Mouse (Mus musculus) thymus, adult 2 months (tissue): ENCODE results near the gene Vav3. TPM values are rescaled to one million over a fixed set of nuclear protein-coding genes. Genes with fewer than 3 reads are reported as not detected.
"Not testable (repeated sequence)": the region's sequence is repeated elsewhere in the genome, so short reads cannot be mapped to it uniquely, and the experiment has no call there.

Experiments used
- DNase-seq: peaks from one replicate; pipeline ENCODE4 v3.0.0; 2021
- H3K27ac ChIP-seq: fragments of 200-500 bp; 2 replicates; pipeline ENCODE4 v1.5.1; 2012; ENCODE audit warnings: low read length, control low read depth; ENCODE audit not compliant: control insufficient read depth, insufficient read depth
- H3K27me3 ChIP-seq: fragments of 200-500 bp; 2 replicates; pipeline ENCODE4 v1.6.1; 2012; ENCODE audit warnings: mild to moderate bottlenecking, low read length, moderate library complexity, mixed read lengths; ENCODE audit not compliant: control insufficient read depth, insufficient read depth
- H3K36me3 ChIP-seq: fragments of 200-500 bp; 2 replicates; pipeline ENCODE4 v1.6.1; 2012; ENCODE audit warnings: mild to moderate bottlenecking, low read length, moderate library complexity; ENCODE audit not compliant: control insufficient read depth, insufficient read depth
- H3K4me1 ChIP-seq: fragments of 200-500 bp; replicated peaks from 2 replicates; pipeline ENCODE4 v1.6.1; 2012; ENCODE audit warnings: low read length; ENCODE audit not compliant: control insufficient read depth, insufficient read depth
- H3K4me3 ChIP-seq: fragments of 200-500 bp; 2 replicates; pipeline ENCODE4 v1.5.1; 2012; ENCODE audit warnings: mild to moderate bottlenecking, low read length, control low read depth, moderate library complexity; ENCODE audit not compliant: control insufficient read depth, insufficient read depth
- CTCF ChIP-seq: fragments of 200-500 bp; IDR thresholded peaks from 2 replicates; pipeline ENCODE4 v1.5.1; 2012; ENCODE audit warnings: mild to moderate bottlenecking, control low read depth, low read length, moderate library complexity, borderline replicate concordance; ENCODE audit not compliant: control insufficient read depth, poor library complexity, insufficient read depth; ENCODE audit errors: extremely low read depth
- POLR2A ChIP-seq: fragments of 200-500 bp; IDR thresholded peaks from 2 replicates; pipeline ENCODE4 v1.6.1; 2012; ENCODE audit warnings: mild to moderate bottlenecking, low read length, control low read depth, moderate library complexity; ENCODE audit not compliant: control insufficient read depth, poor library complexity, insufficient read depth; ENCODE audit errors: extremely low read depth
- WGBS: fragments of 180-500 bp; shearing (Covaris S2); methylation state at CpG from one replicate; pipeline ENCODE4 v1.1.7; 2018; 5-methylcytosine and 5-hydroxymethylcytosine counted together
- polyA plus RNA-seq: library from polyadenylated mRNA; depleted of rRNA; stranded (reverse); fragments of >200 nt; gene quantifications from 2 replicates; pipeline ENCODE4 v1.2.3, GENCODE M21; 2012

Vav3 gene
- polyA plus RNA-seq, 1 experiment, result 3.1 TPM

DNA sequence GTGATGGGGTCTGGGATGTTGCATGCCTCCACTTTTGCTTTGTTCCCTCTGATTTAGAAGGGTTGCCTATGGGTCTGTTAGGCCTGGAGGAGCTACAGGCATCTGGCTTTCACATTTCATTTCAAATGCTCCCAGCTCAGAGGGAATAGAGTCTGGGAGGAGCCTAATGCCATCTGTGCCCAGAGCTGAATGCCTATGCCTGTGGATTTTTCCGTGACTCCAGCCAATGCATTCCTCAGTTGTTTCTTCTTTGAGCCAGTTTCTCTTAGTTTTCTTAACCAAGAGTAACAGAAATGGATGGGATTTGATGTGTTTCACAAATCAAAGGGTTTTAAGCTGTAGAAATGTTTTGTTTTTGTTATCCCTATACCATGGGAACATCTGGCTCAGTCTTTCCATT is 90.8 kb downstream of the Vav3 start:
- no peak overlapping the region for H3K4me3 ChIP-seq
- no peaks in the 10 kb centered on the region for H3K4me1 ChIP-seq
- no peaks in the 10 kb centered on the region for H3K36me3 ChIP-seq
- H3K27ac ChIP-seq, result no peak overlapping the region
- no peak for DNase-seq
- WGBS, result 94% methylated on average over 1 of the region's 1 CpGs
- H3K27me3 ChIP-seq, result no peaks in the 10 kb centered on the region
- no peak for TF ChIP-seq POLR2A
- TF ChIP-seq CTCF, result no peak

- TF ChIP-seq POLR2A (no peak), CTCF (no peak)
- Histone ChIP-seq H3K27me3 (no peaks in the 10 kb centered on the region), H3K4me1 (peaks cover 4% of the 10 kb centered on the region; the same call in 1 of the 2 replicates), H3K4me3 (no peak overlapping the region), H3K36me3 (no peaks in the 10 kb centered on the region), H3K27ac (no peak overlapping the region)
- no peak for DNase-seq
- 96% methylated on average over 2 of the region's 2 CpGs for WGBS
Measured at GRCm38 (mm10) chr3:109438552-109438951, 98.1 kb downstream of the Vav3 start.

GRCm38 (mm10) chr3:109439253-109439652 is 98.8 kb downstream of the Vav3 start:
- no peak overlapping the region for H3K4me3 ChIP-seq
- no peak overlapping the region for H3K27ac ChIP-seq
- no peaks in the 10 kb centered on the region for H3K27me3 ChIP-seq
- no peak for DNase-seq
- TF ChIP-seq CTCF (no peak), POLR2A (no peak)
- peaks cover 4% of the 10 kb centered on the region; the same call in 1 of the 2 replicates for H3K4me1 ChIP-seq
- H3K36me3 ChIP-seq, result no peaks in the 10 kb centered on the region
- 23% methylated on average over 8 of the region's 8 CpGs for WGBS

DNA sequence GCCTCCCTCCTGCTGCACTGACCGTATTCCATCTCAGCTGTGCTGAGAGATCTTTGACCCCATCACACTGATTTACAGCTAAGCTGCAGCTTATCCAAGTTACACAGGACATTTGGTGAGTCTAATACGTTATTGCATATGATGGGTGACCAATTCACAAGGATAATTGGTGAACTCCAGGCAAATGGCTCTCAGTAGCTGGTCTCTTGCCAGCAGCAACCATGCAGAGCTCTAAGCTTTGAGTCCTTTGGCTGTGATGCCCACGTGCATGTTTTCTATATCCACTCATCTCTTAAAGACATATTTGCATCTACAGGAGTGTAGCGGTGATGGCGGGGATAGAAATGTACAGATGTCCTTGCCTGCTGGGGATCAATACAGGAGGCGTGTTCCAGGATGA is 99.5 kb downstream of the Vav3 start:
- H3K36me3 ChIP-seq, result no peaks in the 10 kb centered on the region

DNA sequence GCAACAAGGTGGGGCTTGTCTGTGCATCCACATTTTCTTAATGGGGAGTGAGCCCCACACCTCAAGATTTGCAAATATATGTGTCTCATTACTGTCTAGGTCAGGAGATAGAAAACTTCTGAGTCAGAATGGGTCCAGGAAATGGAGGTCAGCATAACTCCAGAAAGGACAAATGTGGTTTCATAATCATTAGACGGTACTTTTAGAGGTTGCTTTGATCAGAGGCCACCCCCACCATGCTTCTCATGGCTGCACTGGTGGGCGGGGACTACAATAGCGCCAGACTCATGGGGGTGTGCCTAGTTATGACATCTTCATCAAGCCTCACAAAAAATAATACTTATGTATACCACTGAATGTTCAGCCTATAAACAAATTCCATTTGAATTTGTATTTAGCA is 103.6 kb downstream of the Vav3 start:
- no peaks in the 10 kb centered on the region for H3K36me3 ChIP-seq
- TF ChIP-seq CTCF (no peak), POLR2A (no peak)
- no peak for DNase-seq
- peaks cover 4% of the 10 kb centered on the region; the same call in 1 of the 2 replicates for H3K4me1 ChIP-seq
- WGBS, result 85% methylated on average over 3 of the region's 3 CpGs
- H3K4me3 ChIP-seq, result no peak overlapping the region
- H3K27me3 ChIP-seq, result no peaks in the 10 kb centered on the region
- H3K27ac ChIP-seq, result no peak overlapping the region

More for the DNA sequence above, 99.5 kb downstream of the Vav3 start:
- 92% methylated on average over 6 of the region's 6 CpGs for WGBS
- no peak for DNase-seq
- H3K4me3 ChIP-seq, result no peak overlapping the region
- no peak overlapping the region for H3K27ac ChIP-seq
- no peaks in the 10 kb centered on the region for H3K27me3 ChIP-seq
- H3K4me1 ChIP-seq, result peaks cover 4% of the 10 kb centered on the region; the same call in 1 of the 2 replicates
- TF ChIP-seq POLR2A, result no peak
- TF ChIP-seq CTCF, result no peak

GRCm38 (mm10) chr3:109446903-109447302 is 106.5 kb downstream of the Vav3 start:
- no peak overlapping the region for H3K27ac ChIP-seq
- H3K4me1 ChIP-seq, result no peaks in the 10 kb centered on the region
- no peaks in the 10 kb centered on the region for H3K27me3 ChIP-seq
- WGBS, result 66% methylated on average over 4 of the region's 4 CpGs
- H3K4me3 ChIP-seq, result no peak overlapping the region
- no peaks in the 10 kb centered on the region for H3K36me3 ChIP-seq
- TF ChIP-seq CTCF (no peak), POLR2A (no peak)
- no peak for DNase-seq

- not testable (repeated sequence) for H3K27me3 ChIP-seq, H3K36me3 ChIP-seq, DNase-seq, H3K4me3 ChIP-seq, H3K27ac ChIP-seq, H3K4me1 ChIP-seq
- 57% methylated on average over 5 of the region's 5 CpGs for WGBS
Measured at GRCm38 (mm10) chr3:109448249-109448648, 107.8 kb downstream of the Vav3 start.
